Mouse (Mus musculus) adrenal gland, postnatal 36 days (tissue): ENCODE data around the gene Trim38. TPM values are rescaled to one million over a fixed set of nuclear protein-coding genes. Genes with fewer than 3 reads are reported as not detected.
A peak's percentile ranks its signal among the peaks of the same experiment; 100 is the strongest.

ENCODE experiments used
- DNase-seq, 2 experiments: peaks; one replicate each; pipeline ENCODE4 v3.0.0; 2021; ENCODE audit warnings: mixed read lengths in 1 of 2
- total RNA-seq, 2 experiments: library from RNA; stranded (reverse); gene quantifications; 2 replicates each; pipeline ENCODE4 v1.2.3; 2021

Gene Trim38
- total RNA-seq, 2 experiments from 2014 or later = 0.16 to 0.23 TPM

DNA sequence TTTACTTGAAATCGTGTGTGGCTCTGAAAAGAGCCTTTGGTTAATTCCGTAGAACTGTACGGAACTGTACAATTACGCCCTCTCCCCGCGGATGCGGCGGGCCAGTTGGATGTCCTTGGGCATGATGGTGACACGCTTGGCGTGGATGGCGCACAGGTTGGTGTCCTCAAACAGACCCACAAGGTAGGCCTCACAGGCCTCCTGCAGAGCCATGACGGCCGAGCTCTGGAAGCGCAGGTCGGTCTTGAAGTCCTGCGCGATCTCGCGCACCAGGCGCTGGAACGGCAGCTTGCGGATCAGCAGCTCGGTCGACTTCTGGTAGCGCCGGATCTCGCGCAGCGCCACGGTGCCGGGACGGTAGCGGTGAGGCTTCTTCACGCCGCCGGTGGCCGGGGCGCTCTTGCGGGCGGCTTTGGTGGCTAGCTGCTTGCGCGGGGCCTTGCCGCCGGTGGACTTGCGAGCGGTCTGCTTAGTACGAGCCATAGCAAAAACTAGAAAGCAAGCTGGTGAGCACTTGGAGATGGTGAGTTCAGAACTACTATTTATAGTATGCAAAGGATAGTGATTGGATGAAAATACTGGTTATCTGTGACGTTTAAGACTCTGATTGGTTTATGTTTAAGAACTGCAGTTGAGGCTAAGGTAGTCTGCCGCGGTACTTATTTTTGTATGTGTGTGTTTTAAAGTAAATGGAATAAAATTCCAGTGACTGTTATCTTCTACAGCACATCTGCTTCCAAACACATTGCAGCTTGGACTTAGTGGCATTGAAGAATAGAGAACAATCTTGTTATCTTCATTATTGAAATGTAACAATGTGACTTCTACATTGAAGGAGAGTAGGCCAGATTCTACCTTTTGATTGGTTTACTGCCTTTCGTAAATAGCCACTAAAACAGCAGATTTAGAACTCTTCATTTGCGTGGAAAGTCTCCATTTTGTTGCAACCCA, 7.6 kb upstream of the Trim38 start, which contains the start of gene Hist1h3a:
TSS of gene Hist1h3a (minus strand) at position 516 of the 951 bp plus-strand sequence.
- peak; percentile 56 to 67 for DNase-seq

DNA sequence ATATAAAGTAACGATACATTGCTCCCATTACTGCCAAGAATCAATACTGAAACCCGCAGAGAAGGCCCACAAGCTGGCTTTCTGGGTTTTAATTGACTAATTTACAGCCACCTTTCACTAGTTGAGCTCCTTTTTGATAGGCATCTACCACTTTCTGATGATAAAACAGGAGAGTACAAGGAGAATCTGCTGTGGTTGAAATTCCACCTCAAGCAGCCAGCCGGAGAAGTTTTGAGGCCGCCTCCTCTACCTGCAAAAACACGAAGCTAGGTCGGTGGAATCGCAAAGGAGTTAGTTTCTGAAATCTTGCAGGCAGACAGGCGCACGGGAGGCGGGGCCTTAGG, 6.5 kb upstream of the Trim38 start:
- no peak for DNase-seq

DNA sequence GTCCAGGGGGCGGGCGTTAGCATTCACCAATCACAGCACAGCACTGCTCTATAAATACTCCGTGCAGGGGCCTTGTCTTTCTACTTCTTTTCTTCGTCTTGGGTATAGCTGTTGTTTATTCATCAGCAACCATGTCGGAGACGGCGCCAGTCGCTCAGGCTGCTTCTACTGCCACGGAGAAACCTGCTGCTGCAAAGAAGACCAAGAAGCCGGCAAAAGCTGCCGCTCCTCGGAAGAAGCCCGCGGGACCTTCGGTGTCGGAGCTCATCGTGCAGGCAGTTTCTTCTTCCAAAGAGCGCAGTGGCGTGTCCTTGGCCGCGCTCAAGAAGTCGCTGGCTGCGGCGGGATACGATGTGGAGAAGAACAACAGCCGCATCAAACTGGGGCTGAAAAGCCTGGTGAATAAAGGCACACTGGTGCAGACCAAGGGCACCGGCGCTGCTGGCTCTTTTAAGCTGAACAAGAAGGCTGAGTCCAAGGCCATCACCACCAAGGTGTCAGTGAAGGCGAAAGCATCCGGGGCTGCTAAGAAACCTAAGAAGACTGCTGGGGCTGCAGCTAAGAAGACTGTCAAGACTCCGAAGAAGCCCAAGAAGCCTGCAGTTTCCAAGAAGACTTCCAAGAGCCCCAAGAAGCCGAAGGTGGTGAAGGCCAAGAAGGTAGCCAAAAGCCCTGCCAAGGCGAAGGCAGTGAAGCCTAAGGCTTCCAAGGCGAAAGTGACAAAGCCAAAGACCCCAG, 6.0 kb upstream of the Trim38 start, which contains the start of gene Hist1h1a:
TSS of gene Hist1h1a (plus strand) at position 81 of the 738 bp plus-strand sequence.
- DNase-seq = peak; percentile 83 to 90

DNA sequence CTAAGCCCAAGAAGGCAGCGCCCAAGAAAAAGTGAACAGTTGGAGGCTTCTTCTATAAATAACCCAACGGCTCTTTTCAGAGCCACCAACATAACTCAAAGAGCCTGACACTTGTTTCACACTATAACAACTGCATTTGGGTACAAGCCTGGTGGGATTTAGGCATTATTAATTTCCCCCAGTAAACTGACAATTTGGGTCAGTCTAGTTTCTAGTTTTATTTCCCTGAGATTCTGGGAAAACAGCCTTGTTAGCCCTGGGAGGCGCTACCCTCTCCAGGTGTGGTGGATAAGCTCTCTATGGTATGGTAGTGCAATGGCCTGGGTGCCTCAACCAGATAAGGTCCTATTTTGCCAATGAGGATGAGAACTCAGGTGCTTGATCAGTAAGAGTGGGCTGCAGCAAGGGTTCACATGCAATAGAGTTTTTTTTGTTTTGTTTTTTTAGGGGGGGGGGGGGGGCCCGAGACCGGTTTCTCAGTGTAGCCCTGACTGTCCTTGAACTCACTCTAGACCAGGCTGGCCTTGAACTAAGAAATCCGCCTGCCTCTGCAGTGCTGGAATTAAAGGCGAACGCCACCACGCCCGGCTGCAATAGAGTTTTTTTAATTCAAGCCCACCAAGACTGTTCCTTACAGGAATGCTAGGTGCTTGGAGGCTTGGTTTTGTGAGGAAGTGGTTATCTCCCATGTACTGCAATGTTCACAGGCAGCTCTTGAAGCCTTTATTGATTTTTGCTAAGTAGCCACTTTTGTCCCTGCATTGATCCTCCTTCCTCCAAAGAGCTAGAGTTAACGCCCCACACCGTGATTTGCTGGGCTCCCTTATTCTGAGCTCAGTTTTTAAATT, 5.2 kb upstream of the Trim38 start:
- no peak for DNase-seq

DNA sequence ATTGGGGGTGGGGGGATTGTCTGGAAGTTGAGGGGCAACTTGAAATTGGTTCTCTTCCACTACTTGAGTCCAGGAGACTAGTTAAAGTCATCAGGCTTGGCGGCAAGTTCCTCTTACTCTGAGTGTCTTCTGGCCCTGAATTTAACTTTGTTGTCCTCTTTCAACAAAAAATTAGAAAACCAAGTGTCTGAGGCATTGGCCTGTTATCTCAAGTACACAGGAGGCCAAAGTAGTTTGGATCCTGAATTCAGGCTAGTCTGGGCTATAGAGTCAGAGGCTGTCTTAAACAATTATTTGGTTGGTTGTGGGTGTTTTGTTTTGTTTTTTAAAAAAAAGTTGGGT, 4.6 kb upstream of the Trim38 start:
- DNase-seq = no peak

DNA sequence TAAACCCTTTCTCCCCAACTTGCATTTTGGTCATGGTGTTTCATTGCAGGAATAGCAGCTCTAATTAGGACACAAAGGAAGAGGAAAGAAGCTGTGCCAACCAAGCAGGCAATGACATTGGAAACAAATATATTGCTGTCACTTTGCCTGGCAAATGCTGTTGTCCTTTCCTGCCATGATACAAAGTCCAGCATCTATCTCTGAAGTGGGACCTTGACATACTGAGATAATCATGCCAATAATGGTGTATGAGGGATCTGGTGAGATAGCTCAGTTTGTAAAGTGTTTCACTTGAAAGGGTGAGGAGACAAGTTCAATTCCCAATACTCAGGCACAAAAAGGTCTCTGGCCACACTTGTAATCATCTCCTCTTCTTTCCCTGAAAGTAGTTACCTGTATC, 2.9 kb upstream of the Trim38 start:
- DNase-seq = peak in 1 of 2 experiments; percentile 17

DNA sequence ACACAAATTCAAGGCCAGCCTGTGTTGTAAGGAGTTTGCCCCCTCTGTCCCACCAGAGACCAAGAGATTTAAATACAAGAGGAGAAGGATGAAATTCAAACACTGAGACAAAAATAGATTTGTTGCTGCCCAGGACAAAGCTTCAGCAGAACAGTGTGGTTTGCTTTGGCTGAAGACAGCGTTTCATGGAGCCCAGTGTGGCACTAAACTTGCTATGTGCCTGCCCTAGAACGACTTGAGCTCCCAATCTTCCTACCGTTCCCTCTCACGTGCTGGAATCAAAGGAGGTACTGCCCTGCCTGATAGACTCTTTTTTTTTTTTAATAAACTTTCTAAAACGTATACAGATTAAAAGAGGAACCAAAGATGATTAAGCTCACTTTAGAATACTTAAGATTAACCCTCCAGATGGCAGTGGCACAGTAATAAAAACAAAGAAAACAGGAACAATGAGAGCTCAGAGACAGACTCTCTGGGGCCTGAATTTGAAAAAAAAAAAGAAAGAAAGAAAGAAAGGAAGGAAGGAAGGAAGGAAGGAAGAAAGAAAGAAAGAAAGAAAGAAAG, 797 bp upstream of the Trim38 start:
- no peak for DNase-seq

DNA sequence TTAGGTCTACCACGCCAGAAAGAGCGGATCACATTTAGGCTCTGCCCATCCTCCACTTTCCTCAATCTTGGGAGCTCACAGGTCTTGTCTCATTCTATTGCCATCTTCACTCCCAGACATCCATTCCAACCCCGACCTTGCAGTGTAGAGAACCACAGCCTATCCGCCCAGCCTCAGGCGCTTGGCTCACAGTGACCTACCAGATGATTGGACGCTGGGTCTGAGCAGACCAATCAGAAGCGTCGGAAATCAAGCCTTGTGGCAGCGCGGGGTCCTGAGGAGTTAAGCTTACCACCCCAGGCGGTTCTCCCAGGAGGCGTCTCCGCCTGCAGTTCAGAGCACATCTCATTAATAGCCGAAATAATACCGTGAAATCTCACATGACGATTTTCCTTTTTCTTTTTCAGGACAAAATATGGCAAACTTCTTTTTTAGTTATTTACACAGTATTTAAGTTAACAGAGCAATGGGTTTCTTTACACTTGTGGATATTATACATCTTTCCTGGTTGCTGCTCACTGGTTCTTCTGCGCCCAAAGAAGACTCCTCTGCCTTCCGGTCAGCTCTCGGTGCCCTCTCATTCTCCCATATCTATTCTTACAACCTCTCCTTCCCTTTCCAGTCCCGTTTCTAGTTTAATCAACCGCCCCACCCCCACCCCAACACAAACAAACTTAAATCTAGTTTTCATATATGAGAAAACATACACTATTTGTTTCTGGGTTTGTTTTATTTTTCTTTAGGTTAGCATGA, 3.0 kb downstream of the Trim38 start:
- peak; percentile 57 to 58 for DNase-seq

DNA sequence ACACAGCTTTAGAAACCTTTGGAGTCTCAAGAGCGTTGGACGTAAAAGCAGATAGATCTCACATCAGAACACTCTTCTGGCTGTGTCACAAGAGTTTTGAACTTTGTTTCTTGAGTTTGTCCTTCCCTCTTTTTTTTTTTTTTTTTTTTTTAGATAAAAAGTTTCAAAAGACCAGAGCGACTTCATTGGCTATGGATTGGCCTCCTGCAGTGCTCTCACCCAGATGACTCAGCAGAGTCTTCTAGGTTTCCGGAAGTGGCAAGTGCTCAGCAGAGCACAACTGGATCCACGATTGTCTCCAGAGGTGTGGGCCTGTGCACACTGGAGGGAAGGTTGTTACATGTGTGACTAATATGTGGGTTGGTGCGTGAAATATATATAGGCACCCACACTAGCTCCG, 8.6 kb downstream of the Trim38 start:
- no peak for DNase-seq

DNA sequence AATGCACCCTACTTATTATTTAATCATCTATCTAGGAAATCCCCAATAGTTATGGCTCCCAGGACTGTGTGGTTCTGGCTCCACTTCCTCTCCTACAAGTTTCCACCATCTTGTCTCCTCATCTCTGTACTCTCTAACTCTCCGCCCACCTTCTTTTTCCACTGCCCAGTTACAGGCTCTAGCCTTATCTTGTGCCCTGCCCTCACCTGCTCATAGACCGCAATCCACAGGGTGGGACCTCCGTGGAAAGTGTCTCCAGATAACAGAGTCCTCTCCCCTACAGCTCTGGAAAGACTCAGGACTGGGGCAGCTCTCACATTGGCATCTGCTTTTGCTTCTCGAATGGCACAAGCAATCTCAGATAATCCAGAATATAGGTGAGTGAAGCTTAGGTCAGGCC, 9.3 kb downstream of the Trim38 start:
- no peak for DNase-seq

DNA sequence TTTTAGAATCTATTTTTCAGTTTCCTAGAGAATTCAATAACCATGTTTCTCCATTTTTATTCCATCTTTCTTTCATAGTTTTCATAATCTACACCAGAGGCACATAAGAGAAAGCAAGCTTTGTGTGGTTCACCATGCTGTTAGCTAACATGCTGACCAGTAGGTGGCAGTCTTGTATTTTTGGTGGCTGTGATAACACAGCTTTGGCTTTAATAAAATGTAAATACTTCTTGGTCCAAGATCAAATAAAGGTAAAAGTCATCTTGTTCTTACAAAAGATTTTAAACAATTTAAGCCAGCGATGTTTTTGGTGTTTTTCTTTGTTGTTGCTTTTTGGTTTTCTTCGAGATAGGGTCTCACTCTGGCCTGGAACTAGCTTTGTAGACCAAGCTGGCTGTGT, 22.8 kb downstream of the Trim38 start:
- DNase-seq = peak; percentile 39 to 66

DNA sequence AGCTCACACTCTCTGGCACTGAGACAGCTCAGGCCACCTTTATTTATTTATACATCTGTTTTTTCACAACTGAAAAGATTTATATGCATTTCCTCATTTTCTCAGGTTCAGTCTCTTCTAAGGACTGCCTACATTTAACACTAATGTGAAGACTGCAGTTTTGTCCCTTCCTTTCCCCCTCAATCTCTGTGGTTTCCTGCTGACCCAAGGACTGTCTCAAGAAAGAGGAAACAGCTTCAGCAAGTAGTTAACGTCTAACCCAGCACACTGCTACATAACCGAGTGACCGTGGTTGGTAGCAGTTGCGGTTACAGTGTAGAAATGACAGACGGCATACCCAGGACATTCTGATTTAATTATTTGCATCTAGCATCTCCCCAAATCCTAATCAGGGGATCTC, 29.7 kb downstream of the Trim38 start:
- DNase-seq = no peak

DNA sequence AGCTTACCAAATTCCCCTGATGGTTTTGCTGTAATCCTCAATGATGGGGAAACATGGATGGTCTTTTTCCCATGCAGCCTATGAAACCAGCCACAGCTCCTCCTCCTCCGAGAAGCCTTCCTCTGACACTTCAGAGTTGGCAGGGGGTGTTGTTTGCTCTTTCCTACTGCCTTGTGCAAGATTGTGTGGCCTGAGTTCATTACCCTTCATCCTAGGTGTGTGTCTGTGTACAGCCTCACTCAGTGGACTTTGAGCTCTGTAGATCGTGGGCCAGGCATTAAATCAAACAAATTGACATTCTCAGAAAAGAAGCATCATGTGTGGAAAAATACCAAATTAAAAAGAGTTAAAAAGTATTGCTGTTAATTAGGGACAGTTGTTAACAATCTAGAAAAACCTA, 34.8 kb downstream of the Trim38 start:
- no peak for DNase-seq

DNA sequence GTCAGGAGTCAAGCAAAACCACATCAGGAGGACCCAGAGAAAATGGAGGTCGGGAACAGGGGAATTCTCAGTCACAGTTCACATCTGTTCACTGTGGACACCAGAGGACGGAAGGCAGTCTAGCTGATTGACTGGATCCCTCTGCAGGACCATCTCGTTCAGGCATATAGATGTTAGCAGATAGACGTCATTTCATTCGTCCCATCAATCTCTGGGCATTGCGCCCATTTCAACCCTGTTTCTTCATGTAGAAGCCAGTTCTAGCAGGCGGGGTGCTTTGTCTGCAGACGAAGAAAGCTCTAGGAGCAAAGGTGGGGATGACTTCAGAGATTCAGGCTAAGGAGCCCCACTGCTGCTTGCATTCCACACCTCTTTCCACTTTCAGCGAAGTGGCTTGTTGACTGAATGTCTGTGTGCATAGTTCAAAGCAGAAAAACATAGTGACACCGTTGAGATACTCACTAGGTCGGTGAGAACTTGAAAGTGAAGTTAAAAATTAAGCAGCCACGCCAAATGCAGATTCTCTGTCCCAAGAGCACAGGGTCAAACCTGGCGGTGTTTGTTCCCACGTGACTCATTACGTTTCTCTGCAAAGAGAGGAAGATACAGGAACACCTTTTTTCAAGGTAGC, 36.8 kb downstream of the Trim38 start, which contains the start of gene Slc17a2:
TSS of gene Slc17a2 (plus strand) at position 572 of the 631 bp plus-strand sequence.
- DNase-seq = no peak

DNA sequence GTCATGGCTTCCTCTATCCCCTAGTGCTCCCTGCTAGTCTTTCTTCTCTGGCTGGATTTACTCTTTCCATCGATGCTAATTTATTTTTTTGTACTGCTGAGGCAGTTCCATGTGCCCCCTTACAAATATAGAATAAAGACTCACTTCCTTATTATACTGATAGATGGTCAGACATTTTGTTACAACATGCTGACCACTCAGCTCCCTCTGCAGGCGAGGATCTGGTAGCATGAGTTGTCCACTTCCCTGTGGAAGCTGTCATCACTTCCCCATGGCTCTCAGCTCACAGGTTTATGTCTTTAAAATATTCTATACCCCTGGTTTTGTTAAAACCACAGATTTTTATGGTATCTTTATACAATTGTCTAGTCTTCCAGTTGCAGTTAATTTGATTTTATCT, 46.4 kb downstream of the Trim38 start:
- DNase-seq = peak in 1 of 2 experiments; percentile 18

DNA sequence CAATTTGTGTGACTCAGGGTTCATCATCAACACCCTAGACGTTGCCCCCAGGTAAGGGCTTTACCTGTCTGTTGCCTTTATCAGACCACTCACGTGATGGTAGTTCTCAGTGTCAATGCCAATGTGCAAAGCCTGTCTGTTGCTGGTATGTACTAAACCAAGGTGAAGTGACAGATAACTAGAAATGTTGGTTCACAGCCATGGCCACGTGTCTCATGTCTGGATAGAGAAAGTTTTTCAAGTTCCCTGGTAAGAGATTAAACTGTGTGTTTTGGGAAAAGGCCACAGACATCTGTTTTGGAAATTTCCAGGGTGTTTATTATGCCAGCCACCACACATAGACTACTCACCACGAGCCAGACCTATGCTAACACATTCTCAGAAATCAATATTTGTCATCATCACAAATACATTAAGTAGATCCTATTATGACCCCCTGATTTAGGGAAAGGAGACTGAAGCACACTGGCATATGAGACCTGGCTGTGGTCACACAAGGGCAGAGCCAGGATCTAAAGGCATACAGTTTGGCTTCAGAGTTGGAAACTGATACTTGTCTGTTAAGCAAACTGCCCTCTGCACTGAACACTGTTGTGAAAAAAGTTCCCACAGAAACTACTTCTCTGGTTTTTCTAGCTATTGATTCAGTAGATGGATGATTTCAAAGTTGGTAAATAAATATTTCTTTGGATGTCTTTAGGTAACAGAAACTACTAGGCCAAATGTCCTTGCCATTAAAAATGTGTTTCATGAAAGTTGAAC, 50.6 kb downstream of the Trim38 start:
- no peak for DNase-seq

DNA sequence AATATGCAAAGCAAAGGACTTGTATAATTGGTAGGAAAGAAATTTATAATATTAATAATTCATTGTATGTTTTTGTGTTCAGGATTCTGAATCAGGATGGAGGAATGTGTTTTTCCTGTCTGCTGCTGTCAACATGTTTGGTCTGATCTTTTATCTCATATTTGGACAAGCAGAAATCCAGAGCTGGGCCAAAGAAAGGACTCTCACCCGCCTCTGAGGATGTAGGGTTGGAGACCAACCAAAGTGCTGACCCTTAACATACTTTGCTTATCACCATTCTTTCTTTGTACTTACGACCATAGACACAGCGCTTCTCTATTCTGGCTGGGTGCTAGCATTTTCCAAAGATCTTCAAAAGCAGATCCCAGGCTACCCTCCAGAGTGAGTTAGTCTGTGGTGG, 52.5 kb downstream of the Trim38 start:
- DNase-seq = no peak

DNA sequence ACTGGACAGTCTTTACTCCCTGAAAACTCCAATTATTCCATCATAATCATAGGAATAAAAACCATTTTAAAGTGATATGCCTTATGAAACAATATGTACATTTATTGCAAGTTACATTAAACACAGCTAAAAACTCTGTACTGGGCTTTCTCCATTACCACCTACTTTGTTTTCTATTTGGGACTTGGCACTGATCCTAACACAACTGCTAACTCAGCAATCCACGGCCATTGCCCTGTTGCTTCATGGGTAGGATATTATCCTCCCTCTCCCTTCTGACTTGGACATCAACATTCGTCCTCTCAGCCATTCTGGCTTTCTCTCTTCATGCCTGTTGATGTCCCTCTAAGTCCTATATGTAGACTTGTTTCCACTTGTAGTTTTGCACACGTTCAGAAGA, 56.9 kb downstream of the Trim38 start:
- DNase-seq = no peak

DNA sequence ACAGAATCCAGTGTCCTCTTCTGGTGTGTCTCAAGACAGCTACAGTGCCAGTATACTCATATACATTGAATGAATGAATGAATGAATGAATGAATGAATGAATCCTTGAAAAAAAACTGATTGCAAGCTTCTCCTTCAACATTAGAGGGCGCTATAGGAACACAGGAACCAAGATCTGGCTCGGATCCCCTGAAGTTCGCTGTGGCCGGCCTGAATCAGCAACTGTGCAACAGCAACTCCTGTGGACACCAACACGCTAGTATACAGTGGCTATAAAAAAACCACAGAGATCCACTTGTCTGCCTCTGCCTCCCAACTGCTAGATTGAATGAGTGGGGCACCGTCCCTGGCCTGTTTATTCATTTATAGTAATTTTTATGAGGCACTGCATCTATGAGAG, 63.3 kb downstream of the Trim38 start:
- DNase-seq = peak; percentile 41 to 59

DNA sequence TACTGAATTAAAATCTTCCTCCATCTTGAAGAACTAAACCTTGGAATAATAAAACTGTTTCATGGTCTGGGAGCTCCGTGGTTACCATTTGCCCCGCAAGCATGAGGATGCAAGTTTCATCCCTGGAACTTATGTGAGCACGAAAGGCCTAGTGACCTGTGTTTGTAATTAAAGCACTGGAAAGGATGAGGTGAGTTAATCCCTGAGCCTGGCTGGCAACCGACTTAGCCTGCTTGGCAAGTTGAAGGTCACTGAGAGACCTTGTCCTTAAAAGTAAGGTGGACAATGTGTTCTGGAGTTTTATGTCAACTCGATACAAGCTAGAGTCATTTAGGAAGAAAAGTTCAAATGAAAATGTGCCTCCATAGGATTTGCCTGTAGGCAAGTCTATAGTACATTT, 65.1 kb downstream of the Trim38 start:
- DNase-seq = peak in 1 of 2 experiments; percentile 13
